Mouse (Mus musculus) thymus, postnatal 14 days (tissue): ENCODE measurements at regions not wholly inside any gene's neighbourhood (a gene's known extent, or its start where the extent isn't known, plus 50 kb on each side); places are given as distances from the start of the nearest gene placed in this dataset.
A peak's percentile ranks its signal among the peaks of the same experiment; 100 is the strongest.

Experiments
- DNase-seq: peaks from one replicate; pipeline ENCODE4 v3.0.0; 2021

GRCm38 (mm10) chr8:115626396-115627136 lies 81.0 kb downstream of the Maf start:
- no peak for DNase-seq

- no peak for DNase-seq
Observed at GRCm38 (mm10) chr8:115625072-115625471, 82.5 kb downstream of the Maf start.

GRCm38 (mm10) chr8:115618049-115618760 lies 89.4 kb downstream of the Maf start:
- DNase-seq, result peak; percentile 81

DNA sequence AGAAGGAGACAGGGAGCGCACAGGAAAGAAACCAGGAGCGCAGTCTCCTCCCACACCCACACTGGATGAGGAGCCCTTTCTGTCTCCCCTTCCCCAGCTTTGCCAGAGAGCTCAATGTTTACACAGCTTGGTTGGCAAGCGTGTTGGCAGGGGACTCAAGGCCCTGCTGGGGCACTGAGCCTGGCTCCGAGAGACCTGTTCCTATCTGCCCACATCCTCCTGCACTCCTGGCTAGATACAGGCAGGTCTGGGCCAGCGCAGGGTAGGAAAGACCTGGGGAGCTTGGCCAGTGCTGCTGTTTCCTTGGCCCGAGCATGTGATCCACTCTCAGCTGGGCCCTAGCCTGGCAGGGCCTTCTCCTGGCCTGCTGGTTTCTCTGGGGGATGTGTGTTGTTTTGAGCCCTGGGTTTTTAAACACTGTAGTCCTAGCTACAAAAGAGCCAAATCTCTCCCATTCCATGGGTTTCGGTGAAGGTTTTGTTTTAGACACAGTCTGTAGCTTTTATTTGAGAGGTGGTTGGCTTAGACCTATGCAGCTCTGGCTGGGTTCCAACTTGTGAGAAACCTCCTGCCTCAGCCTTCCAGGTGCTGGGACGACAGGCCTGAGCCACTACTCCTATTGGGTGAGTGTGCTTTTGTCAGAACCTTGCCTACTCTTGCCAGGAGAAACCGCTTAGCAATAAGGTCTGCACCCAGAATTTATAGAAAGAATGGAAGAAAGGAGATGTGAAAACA lies 90.6 kb downstream of the Maf start:
- no peak for DNase-seq

GRCm38 (mm10) chr8:115613946-115614584 lies 93.5 kb downstream of the Maf start:
- DNase-seq, result no peak

DNA sequence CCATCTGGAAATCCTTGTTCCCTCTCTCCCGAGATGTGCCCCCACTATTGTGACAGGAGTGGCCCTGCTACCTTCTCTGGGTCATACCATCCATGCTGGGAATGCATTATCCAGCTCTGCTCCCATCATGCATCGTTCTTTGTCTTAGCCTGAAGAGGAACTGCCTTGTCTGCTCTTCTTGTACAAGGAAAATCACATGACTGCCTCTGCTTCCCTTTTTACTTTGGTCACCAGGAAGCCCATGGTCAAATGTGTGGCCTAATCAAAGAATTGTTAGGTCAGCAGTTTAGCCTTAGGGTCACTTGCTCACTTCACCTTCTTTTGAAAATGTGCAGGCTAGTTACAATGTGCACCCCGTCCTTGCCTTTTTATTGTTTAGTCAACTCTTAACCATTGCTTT lies 95.5 kb downstream of the Maf start:
- DNase-seq, result no peak

GRCm38 (mm10) chr8:115599771-115600170 lies 107.8 kb downstream of the Maf start:
- DNase-seq, result no peak

- no peak for DNase-seq
Observed at GRCm38 (mm10) chr8:115597226-115597953, 110.2 kb downstream of the Maf start.

- DNase-seq, result no peak
Observed at GRCm38 (mm10) chr8:115589721-115590120, 117.9 kb downstream of the Maf start.

- DNase-seq, result no peak
Observed at GRCm38 (mm10) chr8:115589076-115589475, 118.5 kb downstream of the Maf start.

DNA sequence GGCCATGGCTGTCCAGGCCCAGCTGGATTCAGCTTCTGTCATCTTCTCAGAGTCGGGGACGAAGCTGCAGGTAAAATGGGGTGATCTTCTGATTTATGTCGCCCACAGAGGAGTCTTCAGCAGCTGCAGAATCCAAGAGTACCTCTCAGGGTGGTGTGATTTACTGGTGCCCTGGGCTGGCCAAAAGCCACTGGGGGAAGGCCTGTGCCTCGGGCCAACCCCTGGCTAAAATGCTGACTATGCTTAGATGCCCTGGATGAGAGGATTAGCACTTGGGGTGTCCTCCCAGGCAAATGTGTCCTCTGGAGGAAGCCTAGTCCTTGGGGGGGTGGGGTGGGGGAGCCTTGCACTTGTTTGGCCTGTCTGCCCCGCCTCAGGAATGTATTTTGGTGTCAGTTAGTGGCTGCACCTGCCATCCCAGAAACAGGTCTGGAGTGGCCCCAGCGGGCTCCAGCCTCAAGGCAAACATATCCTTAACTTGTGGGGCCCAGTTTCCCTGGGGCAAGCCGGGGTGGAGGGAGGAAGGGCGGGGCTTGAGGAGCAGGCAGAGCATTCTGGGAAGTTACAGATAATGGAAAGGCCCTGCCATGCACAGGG lies 123.2 kb downstream of the Maf start:
- DNase-seq, result no peak

DNA sequence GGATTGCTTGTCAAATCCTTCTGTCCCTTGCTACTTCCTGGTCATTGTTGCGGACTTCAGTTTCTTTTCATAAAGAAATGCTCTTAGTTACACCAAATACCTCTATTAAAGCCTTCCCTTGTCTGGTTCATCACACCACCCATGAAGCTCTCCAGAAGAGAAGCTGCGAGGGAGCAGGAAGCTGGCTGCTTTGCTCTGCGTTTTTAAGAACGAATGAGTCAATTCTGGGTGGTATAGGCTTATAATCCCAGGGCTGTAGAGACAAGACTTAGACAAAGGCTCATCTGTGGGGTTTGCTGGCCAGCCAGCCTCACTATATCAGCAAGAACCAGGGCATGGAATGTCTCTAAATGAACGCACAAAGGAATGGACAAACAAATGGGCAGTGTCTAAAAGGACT lies 124.4 kb downstream of the Maf start:
- DNase-seq, result no peak

- no peak for DNase-seq
Observed at GRCm38 (mm10) chr8:115581940-115582517, 125.6 kb downstream of the Maf start.

DNA sequence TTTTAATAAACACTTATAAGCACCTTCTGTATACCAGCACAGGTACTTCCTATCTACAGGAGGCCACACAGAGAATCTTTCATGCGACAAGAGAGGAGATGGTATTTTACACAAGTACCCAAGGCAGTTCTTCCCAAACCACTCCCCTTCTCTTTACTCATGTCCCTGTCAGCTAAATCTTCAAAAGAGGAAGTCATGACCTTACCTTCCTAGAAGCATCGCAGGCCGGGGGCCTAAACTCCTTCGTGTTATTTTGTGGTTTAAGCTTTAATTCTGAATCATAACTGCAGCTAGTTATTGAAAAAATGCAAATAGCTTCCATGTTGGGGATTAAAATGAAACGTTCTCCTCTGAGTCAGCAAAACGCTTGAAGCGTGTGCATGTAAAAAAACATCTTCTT lies 139.2 kb downstream of the Maf start:
- DNase-seq, result no peak

DNA sequence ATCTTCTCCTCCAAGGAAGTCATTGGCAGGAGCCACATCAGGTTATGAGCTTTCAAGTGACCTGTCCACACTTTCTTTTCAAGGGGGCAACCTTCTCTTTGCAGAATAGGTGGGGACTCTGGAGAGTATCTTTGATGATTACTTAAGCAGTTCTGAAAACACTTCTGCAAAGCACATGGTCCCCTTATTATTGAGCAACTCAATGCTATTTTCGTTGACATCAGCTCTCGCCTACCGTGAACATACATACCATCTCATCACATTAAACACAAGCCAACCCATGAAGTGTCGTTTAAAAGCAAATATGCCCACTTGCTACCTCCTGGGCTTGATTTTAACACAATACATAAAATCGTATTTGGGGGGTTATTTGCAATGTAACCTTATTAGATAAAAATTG lies 141.8 kb downstream of the Maf start:
- no peak for DNase-seq

GRCm38 (mm10) chr8:115562362-115562761 lies 145.2 kb downstream of the Maf start:
- DNase-seq, result no peak

DNA sequence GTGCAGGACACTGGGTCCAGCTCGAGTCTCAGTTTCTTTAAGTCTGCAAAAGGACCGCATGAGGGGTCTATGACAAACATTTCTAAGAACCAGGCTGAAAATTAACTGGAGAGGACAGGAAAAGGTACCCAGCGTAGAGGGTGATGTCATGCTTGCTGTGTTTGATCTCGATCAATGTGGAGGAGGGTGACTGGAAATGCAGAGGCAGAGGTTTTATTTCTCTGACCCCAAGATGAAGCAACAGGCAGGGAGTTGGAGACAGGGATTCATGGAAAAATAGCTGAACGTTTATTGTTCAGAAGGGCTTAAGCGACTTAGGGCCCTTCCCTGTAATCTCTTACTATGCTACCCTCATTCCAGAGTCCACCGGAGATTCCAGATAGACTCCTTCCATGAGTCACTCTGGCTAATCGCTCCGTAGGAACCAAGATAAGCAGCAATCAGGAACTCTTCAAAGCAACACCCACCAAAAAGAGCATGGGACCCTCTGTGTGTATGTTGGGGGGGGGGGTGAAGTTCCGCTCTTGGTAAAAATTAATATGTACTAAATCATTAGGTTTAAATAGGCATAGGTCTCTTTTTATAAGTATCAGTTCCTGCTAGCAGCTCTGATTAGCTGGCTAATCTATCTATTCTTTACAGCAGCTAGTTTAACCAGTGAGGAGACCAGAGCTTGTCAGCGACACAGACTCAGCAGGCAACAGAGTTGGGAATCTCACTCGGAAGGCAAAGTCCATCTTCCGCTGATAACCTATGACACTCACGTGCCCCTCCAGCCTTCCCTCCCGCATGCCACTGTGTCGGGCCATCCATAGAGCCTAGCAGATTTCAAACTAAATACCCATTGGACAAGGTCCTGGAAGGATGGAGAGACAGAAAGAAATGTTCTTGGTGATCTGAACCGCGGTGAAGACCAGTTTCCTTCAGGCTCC lies 146.3 kb downstream of the Maf start:
- DNase-seq, result no peak

GRCm38 (mm10) chr8:115555452-115555851 lies 152.1 kb downstream of the Maf start:
- no peak for DNase-seq

- DNase-seq, result no peak
Observed at GRCm38 (mm10) chr8:115554185-115554584, 153.4 kb downstream of the Maf start.

DNA sequence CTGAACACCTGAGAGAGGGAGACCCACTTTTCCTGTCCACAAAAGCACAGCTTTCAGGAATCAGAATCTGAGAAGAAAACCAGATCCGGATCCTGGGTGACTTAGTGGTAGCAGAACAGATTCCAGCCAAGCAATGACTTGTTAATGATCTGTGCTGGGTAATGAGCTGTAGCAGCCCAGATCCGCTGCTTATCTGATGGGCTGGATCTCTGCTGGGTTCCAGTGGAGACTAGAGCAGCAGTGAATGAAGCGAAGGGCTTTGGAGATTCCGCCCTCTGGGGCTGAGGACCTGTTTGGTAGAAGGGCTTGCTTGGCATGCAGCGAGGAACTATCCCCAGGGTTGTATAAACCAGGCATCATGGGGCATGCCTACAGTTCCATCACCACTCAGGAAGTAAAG lies 156.3 kb downstream of the Maf start:
- DNase-seq, result no peak

- no peak for DNase-seq
Observed at GRCm38 (mm10) chr8:115549112-115549511, 158.5 kb downstream of the Maf start.
